Mouse (Mus musculus): ENCODE measurements around the gene Tmtc3. TPM values are rescaled to one million over a fixed set of nuclear protein-coding genes. Genes with fewer than 3 reads are reported as not detected.

The Tmtc3 gene
- 26.7 and 30.4 TPM in 2 replicates for polyA plus RNA-seq (2014; fragmentation: Nextera tagmentation; extraction: Ambion mirVana)

DNA sequence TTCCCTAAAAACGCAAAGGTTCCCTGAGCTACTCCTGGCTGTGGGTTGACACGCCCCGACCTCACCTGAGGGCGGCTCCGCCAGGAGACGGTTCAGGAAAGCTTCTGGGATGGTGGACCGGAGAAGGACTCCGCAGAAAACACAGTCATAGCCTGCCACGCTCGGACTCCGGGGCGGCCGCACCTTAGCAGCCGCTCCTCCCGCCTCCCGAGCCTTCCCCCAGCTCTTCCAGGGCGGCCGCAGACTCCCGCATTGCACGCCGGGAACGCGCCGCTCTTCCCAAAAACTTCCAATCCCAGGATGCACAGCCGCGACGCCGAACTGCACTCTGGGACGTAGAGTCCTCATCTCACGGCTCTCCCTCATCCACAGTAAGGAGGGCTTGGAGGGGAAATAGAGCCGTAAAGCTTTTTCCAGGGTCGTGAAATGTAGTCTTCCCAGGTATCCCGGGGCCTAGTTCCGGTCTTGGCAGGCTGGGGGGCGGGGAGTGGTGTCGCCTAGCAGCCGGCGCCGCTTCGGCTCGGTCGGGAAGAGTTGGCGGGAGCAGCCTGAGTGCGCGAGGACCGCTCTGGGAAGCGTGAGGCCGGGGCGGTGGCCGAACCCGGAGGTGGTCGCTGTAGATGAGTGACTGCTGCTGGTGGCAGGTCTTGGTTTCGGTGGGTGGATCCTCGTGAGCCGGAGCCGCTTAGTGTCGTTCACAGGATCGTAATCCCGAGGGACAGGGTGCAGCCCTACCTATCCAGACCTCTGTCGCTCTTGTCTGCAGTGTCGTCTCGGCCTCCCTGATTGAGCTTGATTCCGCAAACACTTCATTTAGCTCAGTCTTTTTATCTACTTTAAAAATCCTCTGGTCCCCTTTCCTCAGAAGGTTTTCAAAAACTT lies at the start of gene Tmtc3, which contains the start of gene Cep290:
Gene Tmtc3 (minus strand): TSS at position 254 of the 882 bp plus-strand sequence.
Gene Cep290 (plus strand): TSS at position 462 of the 882 bp plus-strand sequence.
- Histone ChIP-seq H3K9me3 (ENCODE audit: control insufficient read depth, low read length) (no peaks in the 10 kb centered on the region), H3K4me3 (ENCODE audit: low read depth, low read length) (peak within 1 kb of the TSS; percentile 77), H3K4me2 (ENCODE audit: low read depth, severe bottlenecking) (peak within 1 kb of the TSS; percentile 86), H3K27ac (replicated peaks; ENCODE audit: low read depth, low read length) (peak within 1 kb of the TSS; percentile 21; the same call in 1 of the 2 replicates), H3K9ac (ENCODE audit: low read length) (peak within 1 kb of the TSS; percentile 81), H3K27me3 (ENCODE audit: control insufficient read depth, insufficient read depth, low read length) (no peaks in the 10 kb centered on the region), H3K4me1 (ENCODE audit: control insufficient read depth, insufficient read depth, low read length) (0 out of 2 replicates have a peak, but pooled peaks cover 3% of the 10 kb centered on the region), H3K36me3 (ENCODE audit: control insufficient read depth, insufficient read depth, low read length) (no peaks in the 10 kb centered on the region)
- peak; percentile 100 for ATAC-seq (ENCODE audit: insufficient number of reproducible peaks, low FRiP score, low TSS enrichment, low read depth)
- DNase-seq (ENCODE audit: low spot score) = peak; percentile 92
- WGBS = under 1% methylated on average over 63 of the region's 63 CpGs

DNA sequence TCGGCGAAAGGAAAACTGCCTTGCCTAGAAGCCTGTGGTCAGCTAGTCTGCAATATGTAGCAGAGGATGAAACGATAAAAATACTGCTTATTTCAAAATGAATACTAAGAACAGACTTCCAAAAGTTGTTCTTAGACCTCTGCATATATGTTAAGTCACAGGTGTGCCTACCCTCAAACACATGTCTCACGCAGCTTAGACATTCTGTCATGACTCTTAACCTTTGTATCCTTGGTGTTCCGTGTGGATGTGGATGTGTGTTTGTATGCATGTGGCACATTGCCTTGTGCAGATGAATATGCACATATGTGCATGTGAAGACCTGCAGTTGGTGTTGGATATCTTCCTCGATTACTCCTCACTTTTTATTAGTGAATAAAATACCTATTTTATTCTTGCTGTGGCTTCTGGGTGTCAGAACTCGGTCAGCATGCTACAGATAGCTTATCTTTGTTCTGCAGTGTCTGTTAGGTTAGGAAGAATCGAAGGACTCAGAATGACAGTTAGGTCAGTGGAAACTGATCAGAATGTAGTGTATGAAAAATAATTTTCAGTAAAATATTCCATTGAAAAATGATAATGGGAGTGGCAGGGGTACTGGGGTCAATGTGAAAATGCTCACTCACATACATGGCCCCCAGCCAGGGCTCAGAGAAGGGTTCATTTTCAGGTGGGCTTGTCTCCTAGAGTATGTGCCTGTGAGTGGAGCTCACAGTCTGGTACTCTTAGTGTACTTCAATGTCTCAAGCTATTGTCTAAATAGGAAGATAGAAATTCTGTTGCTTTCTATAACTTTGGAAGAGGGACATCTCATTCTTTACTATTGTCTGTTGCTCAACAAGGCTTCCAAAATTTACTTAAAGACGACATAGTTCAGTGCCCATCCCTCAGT lies 37.6 kb upstream of the Tmtc3 start:
- Histone ChIP-seq H3K36me3 (ENCODE audit: control insufficient read depth, insufficient read depth, low read length) (peaks cover 2% of the 10 kb centered on the region; the same call in 1 of the 2 replicates), H3K4me2 (ENCODE audit: low read depth, severe bottlenecking) (no peak overlapping the region), H3K9ac (ENCODE audit: low read length) (no peak overlapping the region), H3K27ac (replicated peaks; ENCODE audit: low read depth, low read length) (no peak overlapping the region), H3K4me3 (ENCODE audit: low read depth, low read length) (no peak overlapping the region), H3K9me3 (ENCODE audit: control insufficient read depth, low read length) (no peaks in the 10 kb centered on the region), H3K4me1 (ENCODE audit: control insufficient read depth, insufficient read depth, low read length) (no peaks in the 10 kb centered on the region), H3K27me3 (ENCODE audit: control insufficient read depth, insufficient read depth, low read length) (no peaks in the 10 kb centered on the region)
- 92% methylated on average over 9 of the region's 9 CpGs for WGBS
- DNase-seq (ENCODE audit: low spot score) = no peak
- ATAC-seq (ENCODE audit: insufficient number of reproducible peaks, low FRiP score, low TSS enrichment, low read depth) = no peak

DNA sequence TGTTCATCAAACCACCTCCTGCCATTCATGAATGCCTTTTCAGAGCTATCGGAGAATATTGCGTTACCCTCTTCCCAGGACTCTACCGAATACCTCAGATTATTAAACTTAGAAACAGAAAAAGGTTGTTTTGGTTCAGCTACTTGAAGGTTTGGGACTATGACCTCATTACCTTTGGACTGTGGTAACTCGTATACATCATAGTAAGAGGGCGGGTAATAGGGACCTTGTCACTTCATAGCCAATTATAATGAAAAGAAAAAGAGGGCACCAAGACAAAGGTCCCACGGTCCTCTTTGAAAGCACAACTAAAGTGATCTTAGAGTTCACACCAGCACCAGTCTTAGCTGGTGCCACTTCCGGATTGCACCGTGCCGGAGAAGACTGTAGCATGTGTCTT lies 35.2 kb upstream of the Tmtc3 start:
- no peak overlapping the region for H3K4me2 ChIP-seq (ENCODE audit: low read depth, severe bottlenecking)
- H3K9me3 ChIP-seq (ENCODE audit: control insufficient read depth, low read length) = no peaks in the 10 kb centered on the region
- peaks cover 2% of the 10 kb centered on the region; the same call in 1 of the 2 replicates for H3K36me3 ChIP-seq (ENCODE audit: control insufficient read depth, insufficient read depth, low read length)
- H3K4me3 ChIP-seq (ENCODE audit: low read depth, low read length) = no peak overlapping the region
- H3K27me3 ChIP-seq (ENCODE audit: control insufficient read depth, insufficient read depth, low read length) = no peaks in the 10 kb centered on the region
- WGBS = 86% methylated on average over 9 of the region's 9 CpGs
- DNase-seq (ENCODE audit: low spot score) = no peak
- no peak for ATAC-seq (ENCODE audit: insufficient number of reproducible peaks, low FRiP score, low TSS enrichment, low read depth)
- H3K4me1 ChIP-seq (ENCODE audit: control insufficient read depth, insufficient read depth, low read length) = no peaks in the 10 kb centered on the region
- no peak overlapping the region for H3K9ac ChIP-seq (ENCODE audit: low read length)
- H3K27ac ChIP-seq (replicated peaks; ENCODE audit: low read depth, low read length) = no peak overlapping the region

DNA sequence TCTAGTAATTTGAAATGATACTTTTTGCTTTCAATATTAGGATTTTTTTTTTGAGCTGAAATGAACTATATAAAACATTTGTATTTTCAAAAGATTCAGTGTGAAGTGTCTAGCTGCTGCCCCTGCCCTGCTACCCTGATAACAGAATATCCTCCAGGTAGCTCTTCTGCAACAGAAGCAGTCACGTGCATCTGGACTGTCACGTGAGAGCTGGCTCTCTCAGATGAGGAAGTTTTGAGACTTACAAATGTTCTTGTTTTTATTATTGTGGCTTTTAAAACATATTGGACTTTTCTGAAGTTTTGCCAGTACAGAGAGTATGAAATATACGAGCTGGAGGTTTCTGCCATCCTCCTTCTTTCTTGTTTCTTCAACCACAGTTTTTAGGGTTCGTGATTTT lies 34.5 kb upstream of the Tmtc3 start:
- H3K27ac ChIP-seq (replicated peaks; ENCODE audit: low read depth, low read length) = no peak overlapping the region
- DNase-seq (ENCODE audit: low spot score) (no peak), ATAC-seq (ENCODE audit: insufficient number of reproducible peaks, low FRiP score, low TSS enrichment, low read depth) (no peak)
- no peaks in the 10 kb centered on the region for H3K4me1 ChIP-seq (ENCODE audit: control insufficient read depth, insufficient read depth, low read length)
- H3K4me2 ChIP-seq (ENCODE audit: low read depth, severe bottlenecking) = no peak overlapping the region
- no peak overlapping the region for H3K4me3 ChIP-seq (ENCODE audit: low read depth, low read length)
- H3K27me3 ChIP-seq (ENCODE audit: control insufficient read depth, insufficient read depth, low read length) = no peaks in the 10 kb centered on the region
- peaks cover 2% of the 10 kb centered on the region; the same call in 1 of the 2 replicates for H3K36me3 ChIP-seq (ENCODE audit: control insufficient read depth, insufficient read depth, low read length)
- no peak overlapping the region for H3K9ac ChIP-seq (ENCODE audit: low read length)
- no peaks in the 10 kb centered on the region for H3K9me3 ChIP-seq (ENCODE audit: control insufficient read depth, low read length)
- WGBS = 64% methylated on average over 4 of the region's 4 CpGs

DNA sequence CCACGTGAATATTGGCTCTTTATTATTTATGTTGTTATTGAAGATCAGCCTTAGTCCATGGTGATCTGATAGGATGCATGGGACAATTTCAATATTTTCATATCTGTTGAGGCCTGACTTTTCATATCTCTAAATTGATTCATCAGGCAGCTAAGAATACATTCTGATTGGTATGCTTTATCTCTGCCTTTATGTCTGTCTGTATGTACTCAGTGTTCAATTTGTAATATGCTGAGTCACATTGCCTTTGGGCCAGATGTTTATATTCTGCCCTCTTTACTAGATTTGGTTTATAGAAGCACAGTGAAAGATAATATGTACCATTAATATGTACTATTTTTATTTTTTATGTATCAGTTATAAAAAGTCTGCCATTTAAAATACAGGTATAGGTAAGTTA lies 21.0 kb upstream of the Tmtc3 start:
- Histone ChIP-seq H3K27me3 (ENCODE audit: control insufficient read depth, insufficient read depth, low read length) (no peaks in the 10 kb centered on the region), H3K4me3 (ENCODE audit: low read depth, low read length) (no peak overlapping the region), H3K9me3 (ENCODE audit: control insufficient read depth, low read length) (no peaks in the 10 kb centered on the region), H3K4me1 (ENCODE audit: control insufficient read depth, insufficient read depth, low read length) (no peaks in the 10 kb centered on the region), H3K9ac (ENCODE audit: low read length) (no peak overlapping the region), H3K36me3 (ENCODE audit: control insufficient read depth, insufficient read depth, low read length) (peaks cover 2% of the 10 kb centered on the region; the same call in 1 of the 2 replicates), H3K4me2 (ENCODE audit: low read depth, severe bottlenecking) (no peak overlapping the region), H3K27ac (replicated peaks; ENCODE audit: low read depth, low read length) (no peak overlapping the region)
- DNase-seq (ENCODE audit: low spot score) (no peak), ATAC-seq (ENCODE audit: insufficient number of reproducible peaks, low FRiP score, low TSS enrichment, low read depth) (no peak)
- 83% methylated on average over 1 of the region's 1 CpGs for WGBS

DNA sequence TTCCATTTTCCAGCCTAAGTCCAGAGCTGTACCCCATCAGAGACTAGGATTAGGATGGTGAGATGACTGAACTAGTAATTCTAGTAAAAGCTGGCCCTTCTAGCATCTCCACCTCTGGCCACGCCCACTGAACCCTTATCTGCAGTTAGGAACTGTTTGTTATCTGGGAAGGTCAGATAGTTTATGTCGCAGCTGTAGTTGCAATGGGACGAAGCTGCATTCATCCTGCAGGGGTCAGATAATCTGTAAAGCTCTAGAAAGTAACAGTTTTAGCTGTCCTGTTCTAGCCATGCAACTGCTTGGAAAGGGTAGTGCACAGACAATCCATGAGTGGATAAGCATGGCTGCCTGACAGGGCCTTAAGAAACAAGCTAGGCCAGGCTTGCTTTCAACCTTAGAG lies 11.2 kb upstream of the Tmtc3 start:
- Histone ChIP-seq H3K27ac (replicated peaks; ENCODE audit: low read depth, low read length) (no peak overlapping the region), H3K4me2 (ENCODE audit: low read depth, severe bottlenecking) (no peak overlapping the region), H3K4me3 (ENCODE audit: low read depth, low read length) (no peak overlapping the region), H3K9me3 (ENCODE audit: control insufficient read depth, low read length) (no peaks in the 10 kb centered on the region), H3K9ac (ENCODE audit: low read length) (no peak overlapping the region), H3K36me3 (ENCODE audit: control insufficient read depth, insufficient read depth, low read length) (no peaks in the 10 kb centered on the region; the same call in 1 of the 2 replicates), H3K4me1 (ENCODE audit: control insufficient read depth, insufficient read depth, low read length) (no peaks in the 10 kb centered on the region), H3K27me3 (ENCODE audit: control insufficient read depth, insufficient read depth, low read length) (no peaks in the 10 kb centered on the region)
- ATAC-seq (ENCODE audit: insufficient number of reproducible peaks, low FRiP score, low TSS enrichment, low read depth) = no peak
- WGBS = 79% methylated on average over 3 of the region's 3 CpGs
- no peak for DNase-seq (ENCODE audit: low spot score)

DNA sequence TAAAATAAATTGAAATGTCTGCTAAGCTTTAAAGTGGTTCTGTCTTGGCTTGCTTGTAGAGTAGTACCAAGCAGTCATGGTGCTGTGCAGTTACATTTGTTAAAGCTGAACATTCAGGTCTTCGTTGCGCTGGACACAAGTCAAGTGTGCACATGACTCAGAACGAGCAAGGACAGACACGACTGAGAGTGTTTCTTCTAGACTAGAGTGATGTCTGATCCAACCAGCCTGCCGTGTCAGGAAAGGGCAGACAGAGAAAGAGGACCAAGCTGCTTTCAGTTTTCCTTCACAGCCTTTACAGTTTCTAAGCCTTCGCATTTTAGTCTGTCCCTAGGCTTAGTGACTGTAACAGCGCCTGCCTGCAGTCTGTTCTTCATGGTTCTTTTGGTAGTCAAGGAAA lies 4.8 kb upstream of the Tmtc3 start:
- H3K27ac ChIP-seq (replicated peaks; ENCODE audit: low read depth, low read length) = no peak overlapping the region
- H3K9ac ChIP-seq (ENCODE audit: low read length) = no peak overlapping the region
- DNase-seq (ENCODE audit: low spot score) = no peak
- H3K4me1 ChIP-seq (ENCODE audit: control insufficient read depth, insufficient read depth, low read length) = no peaks in the 10 kb centered on the region
- H3K4me2 ChIP-seq (ENCODE audit: low read depth, severe bottlenecking) = no peak overlapping the region
- no peak overlapping the region for H3K4me3 ChIP-seq (ENCODE audit: low read depth, low read length)
- no peak for ATAC-seq (ENCODE audit: insufficient number of reproducible peaks, low FRiP score, low TSS enrichment, low read depth)
- H3K36me3 ChIP-seq (ENCODE audit: control insufficient read depth, insufficient read depth, low read length) = no peaks in the 10 kb centered on the region; the same call in 1 of the 2 replicates
- H3K9me3 ChIP-seq (ENCODE audit: control insufficient read depth, low read length) = no peaks in the 10 kb centered on the region
- 94% methylated on average over 7 of the region's 7 CpGs for WGBS
- H3K27me3 ChIP-seq (ENCODE audit: control insufficient read depth, insufficient read depth, low read length) = no peaks in the 10 kb centered on the region

DNA sequence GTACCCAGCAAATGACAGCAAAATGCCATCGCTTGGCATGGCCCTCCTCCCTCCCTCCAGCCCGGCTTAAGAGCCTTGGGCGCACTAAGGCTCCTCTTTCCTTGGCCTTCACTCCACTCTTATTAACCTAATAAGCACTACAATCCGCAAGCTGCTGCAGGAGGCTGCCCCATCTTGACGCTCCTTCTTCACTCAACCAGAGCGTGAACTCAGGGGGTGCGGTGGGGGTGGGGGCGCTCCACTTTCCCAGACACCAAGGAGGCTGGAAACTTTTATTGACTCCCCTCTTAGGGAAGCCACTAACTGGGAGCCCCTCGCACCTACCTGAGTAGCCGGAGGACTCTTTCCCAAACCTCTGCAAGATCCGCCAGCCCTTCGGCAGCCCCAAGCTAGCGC lies 451 bp downstream of the Tmtc3 start:
- Histone ChIP-seq H3K4me1 (ENCODE audit: control insufficient read depth, insufficient read depth, low read length) (0 out of 2 replicates have a peak, but pooled peaks cover 3% of the 10 kb centered on the region), H3K9me3 (ENCODE audit: control insufficient read depth, low read length) (no peaks in the 10 kb centered on the region), H3K4me2 (ENCODE audit: low read depth, severe bottlenecking) (peak overlapping the region; percentile 86), H3K27me3 (ENCODE audit: control insufficient read depth, insufficient read depth, low read length) (no peaks in the 10 kb centered on the region), H3K4me3 (ENCODE audit: low read depth, low read length) (peak overlapping the region; percentile 77), H3K27ac (replicated peaks; ENCODE audit: low read depth, low read length) (peak overlapping the region; percentile 21; the same call in 1 of the 2 replicates), H3K9ac (ENCODE audit: low read length) (peak overlapping the region; percentile 81), H3K36me3 (ENCODE audit: control insufficient read depth, insufficient read depth, low read length) (no peaks in the 10 kb centered on the region)
- ATAC-seq (ENCODE audit: insufficient number of reproducible peaks, low FRiP score, low TSS enrichment, low read depth) (no peak; the same call in none of the 2 replicates), DNase-seq (ENCODE audit: low spot score) (no peak)
- WGBS = under 1% methylated on average over 13 of the region's 13 CpGs
